14 mouse cellular contexts compared by ENCODE assay signal in the genomic region with DNA sequence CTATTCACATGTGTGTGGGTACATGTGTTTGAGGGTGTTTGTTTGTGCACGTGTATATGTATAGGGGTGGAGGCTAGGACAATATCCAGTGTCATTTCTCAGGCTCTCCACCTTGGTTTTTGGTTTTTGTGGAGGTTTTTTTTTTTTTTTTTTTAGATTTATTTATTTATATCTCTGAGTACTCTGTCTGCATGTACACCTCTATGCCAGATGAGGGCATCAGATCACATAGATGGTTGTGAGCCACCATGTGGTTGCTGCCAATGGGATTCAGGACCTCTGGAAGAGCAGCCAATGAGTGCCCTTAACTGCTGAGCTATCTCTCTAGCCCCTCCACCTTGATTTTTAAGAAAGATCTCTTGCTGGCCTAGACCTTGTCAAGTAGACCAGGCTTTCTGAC. TPM values are rescaled to one million over a fixed set of nuclear protein-coding genes. Genes with fewer than 3 reads are reported as not detected.
DNase-seq lines count a peak whose midpoint lies in the region; ATAC-seq and TF ChIP-seq lines count a peak whose summit lies in the region.
"Had no signal": no experiment of that assay in that cellular context is flagged by ENCODE, and none has a peak within 500 bp of the region (broad histone marks: within the 10 kb centered on the region; RNA-seq: fewer than 3 reads in every experiment).

No protein-coding gene starts in this region.

- H3K4me1 ChIP-seq in limb, embryonic 13.5 days: peaks cover 16% of the 10 kb centered on the region
- H3K4me1 ChIP-seq in limb, embryonic 10.5 days: peaks cover 12% of the 10 kb centered on the region

- no peak for DNase-seq in gastrocnemius, adult 2 months
- no peak for DNase-seq in gastrocnemius, postnatal 36 days
- DNase-seq in limb, embryonic 10.5 days (ENCODE audit: low spot score): no peak
- peak; percentile 45 for DNase-seq in MN1 (ENCODE audit: low spot score)
- DNase-seq in retina, embryonic 14.5 days (ENCODE audit: low spot score): peak; percentile 17
- no peak for DNase-seq in ovary, postnatal 14 days (ENCODE audit: low spot score)
- no peak for DNase-seq in urinary bladder, postnatal 10 days (ENCODE audit: low spot score)
- DNase-seq: liver, embryonic 13.5 days; lung, postnatal 36 days; right cerebral cortex, postnatal 25 days; thymus, postnatal 25 days had no signal

- intact Hi-C loops in gastrocnemius, adult 2 months (cut with DNase I): no loop called here
- intact Hi-C loops in gastrocnemius, postnatal 36 days (cut with DNase I): no loop called here

- peaks cover 69% of the 10 kb centered on the region for H3K36me3 ChIP-seq in limb, embryonic 13.5 days
- peaks cover 73% of the 10 kb centered on the region for H3K36me3 ChIP-seq in limb, embryonic 10.5 days

- no peak for ATAC-seq in limb, embryonic 13.5 days (ENCODE audit: low FRiP score, low read depth)

- 90% methylated on average over 1 of the region's 1 CpGs for WGBS in limb, embryonic 13.5 days
- WGBS in limb, embryonic 10.5 days: 90% methylated on average over 1 of the region's 1 CpGs

- H3K9me3 ChIP-seq in limb, embryonic 13.5 days: no peaks in the 10 kb centered on the region
- H3K9me3 ChIP-seq in limb, embryonic 10.5 days (replicated peaks): no peaks in the 10 kb centered on the region
- H3K9me3 ChIP-seq: embryonic facial prominence, embryonic 15.5 days; heart, embryonic 15.5 days; liver, embryonic 13.5 days had no signal

- H3K27ac ChIP-seq in gastrocnemius, adult 2 months: no peak overlapping the region
- H3K27ac ChIP-seq in limb, embryonic 13.5 days: no peak overlapping the region
- no peak overlapping the region for H3K27ac ChIP-seq in limb, embryonic 10.5 days
- H3K27ac ChIP-seq: embryonic facial prominence, embryonic 15.5 days; heart, embryonic 15.5 days; liver, embryonic 13.5 days had no signal

- H3K9ac ChIP-seq in limb, embryonic 13.5 days: 0 out of 2 replicates have a peak overlapping the region, but pooled peaks have one; percentile 2
- H3K9ac ChIP-seq: embryonic facial prominence, embryonic 15.5 days; heart, embryonic 15.5 days; liver, embryonic 13.5 days had no signal

- H3K4me2 ChIP-seq in limb, embryonic 13.5 days (replicated peaks): no peak overlapping the region
- H3K4me2 ChIP-seq: embryonic facial prominence, embryonic 15.5 days; heart, embryonic 15.5 days; liver, embryonic 13.5 days had no signal

- no peak overlapping the region for H3K4me3 ChIP-seq in gastrocnemius, adult 2 months
- no peak overlapping the region for H3K4me3 ChIP-seq in limb, embryonic 13.5 days
- H3K4me3 ChIP-seq in limb, embryonic 10.5 days: no peak overlapping the region
- H3K4me3 ChIP-seq: embryonic facial prominence, embryonic 15.5 days; heart, embryonic 15.5 days; liver, embryonic 13.5 days had no signal

- TF ChIP-seq CTCF in gastrocnemius, adult 2 months (IDR thresholded peaks at IDR 0.05): peak; percentile 24; the same call in 1 of the 2 replicates

- no peaks in the 10 kb centered on the region for H3K27me3 ChIP-seq in limb, embryonic 13.5 days
- no peaks in the 10 kb centered on the region for H3K27me3 ChIP-seq in limb, embryonic 10.5 days (ENCODE audit: low read depth, poor library complexity, severe bottlenecking)
- H3K27me3 ChIP-seq: embryonic facial prominence, embryonic 15.5 days; heart, embryonic 15.5 days; liver, embryonic 13.5 days had no signal

RNA-seq across cellular contexts. Expression of a gene that starts 3.6 kb away (rescaled TPM):
- 10 to 100 TPM; 26.4 to 26.6 TPM for total RNA-seq in gastrocnemius, adult 2 months (2021)
- total RNA-seq in gastrocnemius, postnatal 36 days (2021): 10 to 100 TPM; 22.0 to 23.2 TPM
- polyA plus RNA-seq in limb, embryonic 13.5 days (2015; fragmentation: Nextera tagmentation; extraction: Ambion mirVana): 120 and 129 TPM in 2 replicates
- polyA plus RNA-seq in limb, embryonic 10.5 days (2016; fragmentation: Nextera tagmentation; extraction: Ambion mirVana): 151 and 153 TPM in 2 replicates

RNA-seq across cellular contexts. Expression of a gene that starts 11.2 kb away (rescaled TPM):
- under 1 TPM in 1 of 2 experiments, not detected in 1; 0.06 TPM for total RNA-seq in gastrocnemius, adult 2 months (2021)
- not detected for total RNA-seq in gastrocnemius, postnatal 36 days (2021)
- 0.75 and 0.76 TPM in 2 replicates for polyA plus RNA-seq in limb, embryonic 13.5 days (2015; fragmentation: Nextera tagmentation; extraction: Ambion mirVana)
- polyA plus RNA-seq in limb, embryonic 10.5 days (2016; fragmentation: Nextera tagmentation; extraction: Ambion mirVana): 0.10 and 0.11 TPM in 2 replicates
- polyA plus RNA-seq: heart, embryonic 15.5 days had no signal

RNA-seq across cellular contexts. Expression of a gene that starts 39.7 kb away (rescaled TPM):
- 10 to 100 TPM; 28.9 to 31.4 TPM for total RNA-seq in gastrocnemius, adult 2 months (2021)
- 10 to 100 TPM; 28.7 to 30.9 TPM for total RNA-seq in gastrocnemius, postnatal 36 days (2021)
- polyA plus RNA-seq in limb, embryonic 13.5 days (2015; fragmentation: Nextera tagmentation; extraction: Ambion mirVana): 52.4 and 54.8 TPM in 2 replicates
- polyA plus RNA-seq in limb, embryonic 10.5 days (2016; fragmentation: Nextera tagmentation; extraction: Ambion mirVana): 67.1 and 67.7 TPM in 2 replicates

RNA-seq across cellular contexts. Expression of a gene that starts 41.0 kb away (rescaled TPM):
- total RNA-seq in gastrocnemius, adult 2 months (2021): 10 to 100 TPM; 64.5 to 66.7 TPM
- 10 to 100 TPM; 53.7 to 61.9 TPM for total RNA-seq in gastrocnemius, postnatal 36 days (2021)
- polyA plus RNA-seq in limb, embryonic 13.5 days (2015; fragmentation: Nextera tagmentation; extraction: Ambion mirVana): 23.5 and 24.9 TPM in 2 replicates
- 25.7 and 26.1 TPM in 2 replicates for polyA plus RNA-seq in limb, embryonic 10.5 days (2016; fragmentation: Nextera tagmentation; extraction: Ambion mirVana)

Comparison
In these comparisons a context has a peak if more than half of its experiments do, and no peak if none do; other contexts are left out.
1. DNase-seq: peak in MN1 (single experiment) and retina, embryonic 14.5 days (single experiment); none in gastrocnemius, adult 2 months (single experiment), gastrocnemius, postnatal 36 days (0 of 2), limb, embryonic 10.5 days (single experiment), ovary, postnatal 14 days (single experiment) and urinary bladder, postnatal 10 days (single experiment).